ENCODE assay signal across 8 mouse cellular contexts in the genomic region with DNA sequence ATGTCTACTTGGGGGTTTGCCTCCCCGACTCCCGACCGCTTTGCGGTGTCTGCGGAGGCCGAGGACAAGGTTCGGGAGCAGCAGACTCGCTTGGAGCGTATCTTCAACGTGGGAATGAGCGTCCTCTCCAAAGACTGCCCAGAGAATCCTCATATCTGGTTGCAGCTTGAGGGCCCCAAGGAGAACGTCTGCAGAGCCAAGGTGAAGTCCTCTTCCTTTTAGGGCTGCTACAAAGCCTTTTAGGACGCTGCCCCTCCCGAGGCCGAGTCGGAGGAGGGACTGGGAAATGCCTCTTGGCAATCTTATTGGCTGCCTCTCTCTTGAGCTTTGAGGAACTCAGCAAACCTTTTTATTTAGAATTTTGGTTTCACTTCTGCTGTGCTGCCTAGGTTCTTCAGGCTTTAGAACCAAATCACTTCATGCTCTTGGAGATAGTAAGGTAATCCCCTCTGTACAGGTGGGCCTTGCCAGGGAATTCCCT. TPM values are rescaled to one million over a fixed set of nuclear protein-coding genes. Genes with fewer than 3 reads are reported as not detected.
A peak's percentile ranks its signal among the peaks of the same experiment; 100 is the strongest.
DNase-seq lines count a peak whose midpoint lies in the region; TF ChIP-seq lines count a peak whose summit lies in the region.
"Had no signal": no experiment of that assay in that cellular context is flagged by ENCODE, and none has a peak within 500 bp of the region (broad histone marks: within the 10 kb centered on the region; RNA-seq: fewer than 3 reads in every experiment).

No protein-coding gene starts in this region.

- DNase-seq in CD4-positive helper T cell, adult 2 months (ENCODE audit: low read depth, low spot score), result peak; percentile 78
- peak; percentile 90 for DNase-seq in MEL (ENCODE audit: low read depth, low spot score)
- no peak for DNase-seq in forebrain, embryonic 10.5 days (ENCODE audit: extremely low spot score, low spot score)
- peak; percentile 54 for DNase-seq in heart, postnatal 4 days
- DNase-seq in left cerebral cortex, postnatal 14 days (ENCODE audit: low spot score in 2 of 2), result peak; percentile 39 to 50
- DNase-seq in spleen, adult 2 months (ENCODE audit: low read depth in 1 of 2, low spot score in 2 of 2), result peak; percentile 61 to 76

- no peaks in the 10 kb centered on the region for H3K27me3 ChIP-seq in MEL (ENCODE audit: control insufficient read depth in 1 of 2, insufficient read depth in 2 of 2, low read length in 2 of 2)
- H3K27me3 ChIP-seq in forebrain, embryonic 10.5 days (ENCODE audit: poor library complexity, severe bottlenecking), result 0 out of 2 replicates have a peak, but pooled peaks cover 8% of the 10 kb centered on the region
- no peaks in the 10 kb centered on the region for H3K27me3 ChIP-seq in megakaryocyte, embryonic 14.5 days (replicated peaks)
- H3K27me3 ChIP-seq in spleen, adult 2 months (ENCODE audit: control insufficient read depth, insufficient read depth, low read length), result no peaks in the 10 kb centered on the region

- H3K27ac ChIP-seq in MEL (ENCODE audit: control insufficient read depth, low read depth, low read length), result peak overlapping the region; percentile 66
- H3K27ac ChIP-seq in forebrain, embryonic 10.5 days, result peak overlapping the region; percentile 94
- peak overlapping the region; percentile 94 for H3K27ac ChIP-seq in spleen, adult 2 months (ENCODE audit: insufficient read depth, low read length)

- TF ChIP-seq RAD21 in MEL (IDR thresholded peaks at IDR 0.05; ENCODE audit: low read depth, low read length), result no peak

- TF ChIP-seq POLR2A in MEL (IDR thresholded peaks at IDR 0.05; ENCODE audit: control insufficient read depth in 1 of 2, insufficient read depth in 1 of 2, low read depth in 1 of 2, low read length in 2 of 2, poor library complexity in 1 of 2), result peak in 1 of 2 experiments; percentile 63; a peak in 2 of 4 replicates
- TF ChIP-seq POLR2A in spleen, adult 2 months (IDR thresholded peaks at IDR 0.05; ENCODE audit: low read depth, low read length), result peak; percentile 36; the same call in 1 of the 2 replicates

- peaks cover 0 to 7% of the 10 kb centered on the region in 2 experiments; a peak in 3 of 4 replicates for H3K36me3 ChIP-seq in MEL (ENCODE audit: control insufficient read depth in 1 of 2, insufficient read depth in 2 of 2, low read length in 2 of 2)
- H3K36me3 ChIP-seq in forebrain, embryonic 10.5 days (replicated peaks), result peaks cover 49% of the 10 kb centered on the region
- peaks cover 52% of the 10 kb centered on the region for H3K36me3 ChIP-seq in megakaryocyte, embryonic 14.5 days (replicated peaks; ENCODE audit: low read length)
- H3K36me3 ChIP-seq in spleen, adult 2 months (ENCODE audit: control insufficient read depth, insufficient read depth, low read length), result peaks cover 33% of the 10 kb centered on the region

- no peak for TF ChIP-seq EP300 in MEL (IDR thresholded peaks at IDR 0.05; ENCODE audit: low read depth in 1 of 2, low read length in 2 of 2)

- H3K79me2 ChIP-seq in MEL (ENCODE audit: control insufficient read depth, insufficient read depth, low read length, poor library complexity), result peaks cover 4% of the 10 kb centered on the region

- intact Hi-C loops in left cerebral cortex, postnatal 14 days (cut with DNase I), result no loop called here

- peaks cover 4 to 20% of the 10 kb centered on the region in 2 experiments for H3K4me1 ChIP-seq in MEL (ENCODE audit: control insufficient read depth in 1 of 2, insufficient read depth in 2 of 2, low read length in 2 of 2)
- peaks cover 44% of the 10 kb centered on the region for H3K4me1 ChIP-seq in forebrain, embryonic 10.5 days
- H3K4me1 ChIP-seq in megakaryocyte, embryonic 14.5 days, result peaks cover 90% of the 10 kb centered on the region
- H3K4me1 ChIP-seq in spleen, adult 2 months (ENCODE audit: control insufficient read depth, insufficient read depth, insufficient read length), result peaks cover 14% of the 10 kb centered on the region

- H3K9ac ChIP-seq in MEL (ENCODE audit: control insufficient read depth, low read depth, low read length, poor library complexity, severe bottlenecking), result peak overlapping the region; percentile 65

- 11% methylated on average over 16 of the region's 16 CpGs for WGBS in forebrain, embryonic 10.5 days
- 1% methylated on average over 16 of the region's 16 CpGs for WGBS in spleen, adult 2 months

- H3K9me3 ChIP-seq in MEL (replicated peaks; ENCODE audit: insufficient read depth, low read length), result no peaks in the 10 kb centered on the region
- no peaks in the 10 kb centered on the region for H3K9me3 ChIP-seq in forebrain, embryonic 10.5 days
- H3K9me3 ChIP-seq in megakaryocyte, embryonic 14.5 days, result no peaks in the 10 kb centered on the region

- no peak for TF ChIP-seq CTCF in MEL (IDR thresholded peaks at IDR 0.05 in 2 of 3, conservative IDR thresholded peaks at IDR 0.05 in 1 of 3; ENCODE audit: control insufficient read depth in 1 of 3, insufficient read depth in 1 of 3, low read depth in 2 of 3, low read length in 3 of 3, poor library complexity in 1 of 3, severe bottlenecking in 1 of 3)
- TF ChIP-seq CTCF in spleen, adult 2 months (IDR thresholded peaks at IDR 0.05; ENCODE audit: extremely low read depth, insufficient read depth, insufficient read length, insufficient replicate concordance), result no peak

- H3K4me3 ChIP-seq in MEL (ENCODE audit: control insufficient read depth in 1 of 2, insufficient read depth in 1 of 2, low read depth in 2 of 2, low read length in 2 of 2), result peak overlapping the region; percentile 63 to 90
- peak overlapping the region; percentile 80 for H3K4me3 ChIP-seq in forebrain, embryonic 10.5 days
- peak overlapping the region; percentile 94 for H3K4me3 ChIP-seq in megakaryocyte, embryonic 14.5 days (replicated peaks)
- H3K4me3 ChIP-seq in spleen, adult 2 months (ENCODE audit: extremely low read depth, insufficient read depth, insufficient read length), result peak overlapping the region; percentile 58

TF ChIP-seq in MEL, 35 proteins besides CTCF, POLR2A, EP300 and RAD21 (continues in another document):
- TF ChIP-seq GATA1 (IDR thresholded peaks at IDR 0.05; ENCODE audit: low read depth, low read length) (no peak), SIN3A (IDR thresholded peaks at IDR 0.05; ENCODE audit: low read length) (peak; percentile 16), ETS1 (IDR thresholded peaks at IDR 0.05; ENCODE audit: low read depth, low read length) (0 out of 2 replicates have a peak, but pooled peaks have one; percentile 25), MEF2A (IDR thresholded peaks at IDR 0.05; ENCODE audit: extremely low read depth, insufficient replicate concordance, low read depth, low read length, poor library complexity, severe bottlenecking) (no peak), POLR2AphosphoS2 (IDR thresholded peaks at IDR 0.05; ENCODE audit: low read length) (peak; percentile 62; the same call in 1 of the 2 replicates), MAX (IDR thresholded peaks at IDR 0.05; ENCODE audit: low read length) (no peak), NELFE (IDR thresholded peaks at IDR 0.05; ENCODE audit: low read depth, low read length) (peak; percentile 49; the same call in 1 of the 2 replicates)

RNA-seq across cellular contexts. Expression of gene Khnyn, which starts 1.1 kb away (rescaled TPM):
- 5.2 and 6.0 TPM in 2 replicates for total RNA-seq in MEL (2012; rRNA removed)
- polyA plus RNA-seq in MEL (2012; ENCODE audit: insufficient read depth in 1 of 2, insufficient read length in 2 of 2, low read depth in 1 of 2, low replicate concordance in 2 of 2, missing spikeins in 1 of 2), result 10 to 100 TPM in 1 of 2 experiments, not detected in 1; 13.3 TPM
- polyA plus RNA-seq in forebrain, embryonic 10.5 days (2016; fragmentation: Nextera tagmentation; extraction: Ambion mirVana), result 22.7 and 25.3 TPM in 2 replicates
- 10 to 100 TPM; 11.6 to 12.0 TPM for total RNA-seq in heart, postnatal 4 days (2021)
- total RNA-seq in left cerebral cortex, postnatal 14 days (2021), result 10 to 100 TPM; 10.4 to 10.8 TPM
- 7.3 and 10.5 TPM in 2 replicates for polyA plus RNA-seq in megakaryocyte, embryonic 14.5 days (2012; ENCODE audit: insufficient read depth, low replicate concordance)
- 30.3 and 31.6 TPM in 2 replicates for polyA plus RNA-seq in spleen, adult 2 months (2012; rRNA removed)

RNA-seq across cellular contexts. Expression of gene Cbln3, which starts 1.6 kb away (rescaled TPM):
- not detected in 2 replicates for total RNA-seq in MEL (2012; rRNA removed)
- polyA plus RNA-seq in MEL (2012; ENCODE audit: insufficient read depth in 1 of 2, insufficient read length in 2 of 2, low read depth in 1 of 2, low replicate concordance in 2 of 2, missing spikeins in 1 of 2), result under 1 TPM in 1 of 2 experiments, not detected in 1; 0.19 TPM
- polyA plus RNA-seq in forebrain, embryonic 10.5 days (2016; fragmentation: Nextera tagmentation; extraction: Ambion mirVana), result 0.10 and 0.12 TPM in 2 replicates
- under 1 TPM; 0.62 to 0.65 TPM for total RNA-seq in heart, postnatal 4 days (2021)
- total RNA-seq in left cerebral cortex, postnatal 14 days (2021), result 1 to 10 TPM in 1 of 2 experiments, under 1 TPM in 1; 0.23 to 1.1 TPM
- polyA plus RNA-seq in megakaryocyte, embryonic 14.5 days (2012; ENCODE audit: insufficient read depth, low replicate concordance), result 1.2 TPM in 1 of 2 replicates, not detected in the other
- polyA plus RNA-seq in spleen, adult 2 months (2012; rRNA removed), result 0.07 and 0.13 TPM in 2 replicates
- total RNA-seq: gastrocnemius, adult 8-10 months had no signal

RNA-seq across cellular contexts. Expression of gene Sdr39u1, which starts 14.3 kb away (rescaled TPM):
- total RNA-seq in MEL (2012; rRNA removed), result 1.1 TPM in 2 replicates
- polyA plus RNA-seq in MEL (2012; ENCODE audit: insufficient read depth in 1 of 2, insufficient read length in 2 of 2, low read depth in 1 of 2, low replicate concordance in 2 of 2, missing spikeins in 1 of 2), result 1 to 10 TPM in 1 of 2 experiments, not detected in 1; 2.3 TPM
- 41.9 and 48.9 TPM in 2 replicates for polyA plus RNA-seq in forebrain, embryonic 10.5 days (2016; fragmentation: Nextera tagmentation; extraction: Ambion mirVana)
- 10 to 100 TPM; 57.0 to 61.3 TPM for total RNA-seq in heart, postnatal 4 days (2021)
- total RNA-seq in left cerebral cortex, postnatal 14 days (2021), result 10 to 100 TPM; 85.8 to 94.6 TPM
- polyA plus RNA-seq in megakaryocyte, embryonic 14.5 days (2012; ENCODE audit: insufficient read depth, low replicate concordance), result 6.6 TPM in 1 of 2 replicates, not detected in the other
- 22.3 and 25.1 TPM in 2 replicates for polyA plus RNA-seq in spleen, adult 2 months (2012; rRNA removed)

RNA-seq across cellular contexts. Expression of gene Nynrin, which starts 32.0 kb away (rescaled TPM):
- total RNA-seq in MEL (2012; rRNA removed), result not detected in 2 replicates
- polyA plus RNA-seq in MEL (2012; ENCODE audit: insufficient read depth in 1 of 2, insufficient read length in 2 of 2, low read depth in 1 of 2, low replicate concordance in 2 of 2, missing spikeins in 1 of 2), result not detected
- polyA plus RNA-seq in forebrain, embryonic 10.5 days (2016; fragmentation: Nextera tagmentation; extraction: Ambion mirVana), result 24.5 and 25.8 TPM in 2 replicates
- total RNA-seq in heart, postnatal 4 days (2021), result 10 to 100 TPM; 36.0 to 36.3 TPM
- 1 to 10 TPM; 8.8 to 9.7 TPM for total RNA-seq in left cerebral cortex, postnatal 14 days (2021)
- polyA plus RNA-seq in megakaryocyte, embryonic 14.5 days (2012; ENCODE audit: insufficient read depth, low replicate concordance), result 0.61 and 1.4 TPM in 2 replicates
- 2.5 and 3.0 TPM in 2 replicates for polyA plus RNA-seq in spleen, adult 2 months (2012; rRNA removed)

RNA-seq across cellular contexts. Expression of gene Cma1, which starts 58.6 kb away (rescaled TPM):
- total RNA-seq in MEL (2012; rRNA removed), result 0.19 TPM in 1 of 2 replicates, not detected in the other
- polyA plus RNA-seq in MEL (2012; ENCODE audit: insufficient read depth in 1 of 2, insufficient read length in 2 of 2, low read depth in 1 of 2, low replicate concordance in 2 of 2, missing spikeins in 1 of 2), result under 1 TPM in 1 of 2 experiments, not detected in 1; 0.13 TPM
- polyA plus RNA-seq in forebrain, embryonic 10.5 days (2016; fragmentation: Nextera tagmentation; extraction: Ambion mirVana), result not detected in 2 replicates
- total RNA-seq in heart, postnatal 4 days (2021), result 10 to 100 TPM; 10.1 to 12.1 TPM
- total RNA-seq in left cerebral cortex, postnatal 14 days (2021), result not detected
- 0.87 TPM in 1 of 2 replicates, not detected in the other for polyA plus RNA-seq in megakaryocyte, embryonic 14.5 days (2012; ENCODE audit: insufficient read depth, low replicate concordance)
- polyA plus RNA-seq in spleen, adult 2 months (2012; rRNA removed), result 1.0 and 1.4 TPM in 2 replicates
